In genomic region chr8:88593947-88594346, GRCm38 (mm10) we compare ENCODE assay signal across 25 mouse cellular contexts. TPM values are rescaled to one million over a fixed set of nuclear protein-coding genes. Genes with fewer than 3 reads are reported as not detected.
A peak's percentile ranks its signal among the peaks of the same experiment; 100 is the strongest.
DNase-seq lines count a peak whose midpoint lies in the region; ATAC-seq and TF ChIP-seq lines count a peak whose summit lies in the region.
"Had no signal": no experiment of that assay in that cellular context is flagged by ENCODE, and none has a peak within 500 bp of the region (broad histone marks: within the 10 kb centered on the region; RNA-seq: fewer than 3 reads in every experiment).

No protein-coding gene starts in this region.

- no peak for TF ChIP-seq CTCF in heart, postnatal 0 days (IDR thresholded peaks at IDR 0.05; ENCODE audit: low read depth)
- TF ChIP-seq CTCF in lung, embryonic 14.5 days (IDR thresholded peaks at IDR 0.05; ENCODE audit: low read depth), result no peak

- no peak overlapping the region for H3K27ac ChIP-seq in heart, postnatal 0 days (ENCODE audit: low read depth)
- no peak overlapping the region for H3K27ac ChIP-seq in lung, embryonic 14.5 days (ENCODE audit: low read depth)
- H3K27ac ChIP-seq: forebrain, embryonic 10.5 days; forebrain, embryonic 13.5 days; heart, adult 2 months; heart, embryonic 10.5 days; heart, embryonic 13.5 days; hindbrain, embryonic 10.5 days; hindbrain, embryonic 13.5 days had no signal

- H3K9me3 ChIP-seq in heart, postnatal 0 days (replicated peaks; ENCODE audit: control insufficient read depth, low read length), result no peaks in the 10 kb centered on the region
- H3K9me3 ChIP-seq in lung, embryonic 14.5 days (ENCODE audit: low read depth, low read length), result no peaks in the 10 kb centered on the region
- H3K9me3 ChIP-seq: forebrain, embryonic 10.5 days; forebrain, embryonic 13.5 days; G1E; heart, embryonic 10.5 days; heart, embryonic 13.5 days; hindbrain, embryonic 10.5 days; hindbrain, embryonic 13.5 days had no signal

- H3K9ac ChIP-seq in heart, postnatal 0 days (replicated peaks; ENCODE audit: low read depth, low read length), result no peak overlapping the region
- H3K9ac ChIP-seq in lung, embryonic 14.5 days, result no peak overlapping the region
- H3K9ac ChIP-seq: forebrain, embryonic 13.5 days; heart, embryonic 13.5 days; hindbrain, embryonic 13.5 days had no signal

- H3K27me3 ChIP-seq in heart, postnatal 0 days (ENCODE audit: control insufficient read depth, insufficient read depth, low read length), result no peaks in the 10 kb centered on the region
- H3K27me3 ChIP-seq in lung, embryonic 14.5 days (ENCODE audit: insufficient read depth, low read length), result no peaks in the 10 kb centered on the region
- H3K27me3 ChIP-seq: CH12.LX; forebrain, embryonic 13.5 days; heart, embryonic 13.5 days; hindbrain, embryonic 13.5 days had no signal

- no peak overlapping the region for H3K4me3 ChIP-seq in heart, postnatal 0 days (ENCODE audit: low read depth, low read length)
- H3K4me3 ChIP-seq in lung, embryonic 14.5 days (ENCODE audit: low read depth, low read length), result no peak overlapping the region
- H3K4me3 ChIP-seq: forebrain, embryonic 10.5 days; forebrain, embryonic 13.5 days; heart, adult 2 months; heart, embryonic 10.5 days; heart, embryonic 13.5 days; hindbrain, embryonic 10.5 days; hindbrain, embryonic 13.5 days had no signal

- H3K4me1 ChIP-seq in heart, postnatal 0 days (ENCODE audit: control insufficient read depth, insufficient read depth), result no peaks in the 10 kb centered on the region
- H3K4me1 ChIP-seq in lung, embryonic 14.5 days (ENCODE audit: insufficient read depth), result no peaks in the 10 kb centered on the region

- ATAC-seq in heart, postnatal 0 days (ENCODE audit: insufficient read depth, low read depth), result peak; percentile 58
- no peak for ATAC-seq in lung, embryonic 14.5 days (ENCODE audit: insufficient read depth)
- ATAC-seq: forebrain, embryonic 13.5 days; forebrain, embryonic 16.5 days; intestine, postnatal 0 days had no signal

- intact Hi-C loops in heart, postnatal 10 days (cut with DNase I), result no loop called here

- no peak overlapping the region for H3K4me2 ChIP-seq in heart, postnatal 0 days (ENCODE audit: low read depth, low read length)
- H3K4me2 ChIP-seq in lung, embryonic 14.5 days, result no peak overlapping the region
- H3K4me2 ChIP-seq: forebrain, embryonic 13.5 days; heart, embryonic 13.5 days; hindbrain, embryonic 13.5 days had no signal

- H3K36me3 ChIP-seq in heart, postnatal 0 days (replicated peaks; ENCODE audit: control insufficient read depth, insufficient read depth, low read length), result no peaks in the 10 kb centered on the region
- peaks cover 35% of the 10 kb centered on the region for H3K36me3 ChIP-seq in lung, embryonic 14.5 days (ENCODE audit: insufficient read depth)
- H3K36me3 ChIP-seq: G1E had no signal

- TF ChIP-seq EP300 in heart, postnatal 0 days (IDR thresholded peaks at IDR 0.05; ENCODE audit: low read depth), result no peak

- peak; percentile 49 for DNase-seq in adrenal gland, adult 2 months
- no peak for DNase-seq in adrenal gland, postnatal 4 days (ENCODE audit: low spot score in 2 of 2)
- no peak for DNase-seq in heart, postnatal 0 days (ENCODE audit: low spot score)
- no peak for DNase-seq in heart, postnatal 10 days
- DNase-seq in lung, embryonic 14.5 days, result peak; percentile 12
- no peak for DNase-seq in lung, postnatal 4 days
- no peak for DNase-seq in spleen, postnatal 14 days (ENCODE audit: low spot score in 2 of 2)
- DNase-seq: B cell, adult 2 months; cerebellum, adult 18-20 months; cerebellum, adult 9-10 months; cerebellum, postnatal 14 days; gastrocnemius, postnatal 10 days; gastrocnemius, postnatal 36 days; heart, adult 2 months; heart, postnatal 36 days had no signal

- WGBS in heart, postnatal 0 days, result 87% methylated on average over 1 of the region's 1 CpGs
- 91% methylated on average over 1 of the region's 1 CpGs for WGBS in lung, embryonic 14.5 days

RNA-seq across cellular contexts. Expression of gene Snx20, which starts 42.0 kb away (rescaled TPM):
- 1 to 10 TPM; 1.7 to 1.9 TPM for total RNA-seq in adrenal gland, adult 2 months (2021)
- polyA plus RNA-seq in adrenal gland, adult 2 months (2012; rRNA removed), result 3.7 and 9.8 TPM in 2 replicates
- 1 to 10 TPM; 1.7 to 3.0 TPM for total RNA-seq in adrenal gland, postnatal 4 days (2021)
- total RNA-seq in heart, postnatal 0 days (2014; rRNA removed; ENCODE audit: low replicate concordance), result 1.7 and 7.3 TPM in 2 replicates
- 1.7 and 2.0 TPM in 2 replicates for polyA plus RNA-seq in heart, postnatal 0 days (2015; fragmentation: Nextera tagmentation; extraction: Ambion mirVana)
- 1 to 10 TPM; 1.5 to 2.0 TPM for total RNA-seq in heart, postnatal 10 days (2021)
- 2.9 TPM in 2 replicates for polyA plus RNA-seq in lung, embryonic 14.5 days (2014; fragmentation: Nextera tagmentation; extraction: Ambion mirVana)

RNA-seq across cellular contexts. Expression of gene Nod2, which starts 53.2 kb away (rescaled TPM):
- 1 to 10 TPM in 1 of 2 experiments, under 1 TPM in 1; 0.89 to 1.2 TPM for total RNA-seq in adrenal gland, adult 2 months (2021)
- polyA plus RNA-seq in adrenal gland, adult 2 months (2012; rRNA removed), result 1.1 and 1.7 TPM in 2 replicates
- total RNA-seq in adrenal gland, postnatal 4 days (2021), result 1 to 10 TPM; 1.1 to 1.8 TPM
- total RNA-seq in heart, postnatal 0 days (2014; rRNA removed; ENCODE audit: low replicate concordance), result 0.54 TPM in 1 of 2 replicates, not detected in the other
- polyA plus RNA-seq in heart, postnatal 0 days (2015; fragmentation: Nextera tagmentation; extraction: Ambion mirVana), result 0.10 and 0.14 TPM in 2 replicates
- 1 to 10 TPM; 1.0 to 1.4 TPM for total RNA-seq in heart, postnatal 10 days (2021)
- polyA plus RNA-seq in lung, embryonic 14.5 days (2014; fragmentation: Nextera tagmentation; extraction: Ambion mirVana), result 0.13 and 0.31 TPM in 2 replicates

Comparison
In these comparisons a context has a peak if more than half of its experiments do, and no peak if none do; other contexts are left out.
1. DNase-seq: peak in adrenal gland, adult 2 months (single experiment) and lung, embryonic 14.5 days (single experiment); none in adrenal gland, postnatal 4 days (0 of 2), heart, postnatal 0 days (single experiment), heart, postnatal 10 days (0 of 2), lung, postnatal 4 days (0 of 2) and spleen, postnatal 14 days (0 of 2).